Mouse (Mus musculus) megakaryocyte, adult 5-6 weeks (primary cell): ENCODE data around the gene Vangl1. TPM values are rescaled to one million over a fixed set of nuclear protein-coding genes. Genes with fewer than 3 reads are reported as not detected.

Source experiments
- ATAC-seq: 2 replicates; pipeline ENCODE4 v1.8.0; 2016; ENCODE audit warnings: mild to moderate bottlenecking, inconsistent platforms; ENCODE audit not compliant: poor library complexity, severe bottlenecking
- total RNA-seq, 2 experiments: library from RNA; stranded (forward) in 1 of 2; stranded (reverse) in 1 of 2; fragments of 153-499, 151-499 nt in 1 of 2; fragments of 221-1000, 200-1000 nt in 1 of 2; gene quantifications; 2 replicates each; pipeline versions ENCODE4 v1.2.3 to v1.2.4; 2015 to 2017

Gene Vangl1
- total RNA-seq, 2 experiments from 2014 or later: 0.04 to 1.1 TPM

DNA sequence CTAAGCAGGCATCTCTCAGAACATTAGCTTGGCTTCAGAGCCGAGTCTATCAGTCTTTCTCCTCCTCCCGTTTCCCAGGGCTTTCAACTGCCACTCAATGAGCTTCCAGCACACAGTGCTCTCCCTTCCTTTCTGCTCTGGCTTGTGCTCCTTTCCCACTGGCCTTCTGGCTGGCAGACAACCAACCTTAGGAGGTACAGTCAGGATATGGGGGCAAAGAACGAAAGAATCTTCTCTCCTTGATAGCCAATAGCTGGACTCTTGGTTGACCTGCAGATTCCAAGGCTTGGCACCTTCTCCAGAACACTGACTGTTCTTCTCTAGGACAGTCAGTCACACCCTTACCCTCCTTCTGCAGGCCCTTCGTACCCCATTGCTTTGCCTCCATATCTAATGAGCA is 5.3 kb downstream of the Vangl1 start:
- ATAC-seq: no peak

DNA sequence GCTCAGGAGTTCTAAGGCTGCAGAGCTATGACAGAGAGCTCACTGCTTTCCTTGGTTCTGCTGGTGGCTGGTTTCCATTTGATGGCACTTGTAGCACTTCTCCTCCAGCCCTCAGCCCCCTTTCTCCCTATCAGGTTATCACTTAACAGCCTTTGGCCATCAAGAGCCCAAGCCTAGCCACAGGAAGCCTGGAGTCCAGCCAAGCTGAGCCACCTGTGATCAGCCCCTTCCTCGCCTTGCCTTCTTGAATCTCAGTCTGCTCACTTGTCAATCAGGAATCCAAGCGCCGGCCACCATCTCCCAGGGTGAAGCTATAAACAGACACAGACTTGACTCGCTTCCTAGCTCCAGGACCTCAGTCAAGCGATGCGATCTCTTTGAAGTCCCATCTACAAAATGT is 6.0 kb downstream of the Vangl1 start:
- ATAC-seq: no peak

DNA sequence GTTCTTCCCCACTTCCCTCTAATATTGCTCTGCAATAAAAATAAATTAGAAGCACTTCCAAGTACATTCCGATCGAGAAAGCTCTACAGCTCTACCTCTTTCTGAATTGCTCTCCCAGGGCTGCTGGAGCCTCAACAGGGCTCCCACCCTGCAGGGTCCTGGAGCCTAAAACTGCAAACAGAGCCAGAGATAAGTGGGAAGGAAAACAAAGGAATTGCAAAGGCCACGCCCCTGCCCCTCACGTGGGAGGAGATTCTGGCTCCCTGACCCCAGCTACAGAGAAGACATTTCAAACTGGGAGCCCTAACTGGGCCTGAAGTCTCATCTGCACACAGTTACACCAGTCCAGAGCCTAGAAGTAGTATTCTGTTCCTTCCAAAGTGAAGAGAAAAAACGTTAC is 6.7 kb downstream of the Vangl1 start:
- no peak for ATAC-seq

DNA sequence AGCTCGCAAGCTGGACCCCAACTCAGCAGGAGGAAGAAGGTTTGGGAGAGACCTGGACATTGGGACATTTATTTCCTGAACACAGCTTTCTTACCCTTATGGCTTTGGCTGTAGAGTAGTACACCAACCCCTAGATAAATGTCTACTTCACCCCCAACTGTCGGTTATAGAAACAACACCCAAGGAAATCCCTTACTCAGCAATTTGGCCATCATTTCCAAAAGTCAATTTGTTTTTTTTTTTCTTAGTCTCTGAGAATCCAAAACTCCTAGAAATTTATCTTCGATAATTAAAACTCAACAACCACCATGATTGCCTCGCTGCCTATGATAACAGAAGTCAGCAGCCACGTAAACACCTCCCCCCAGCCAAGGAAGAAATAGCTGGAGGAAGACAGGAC is 7.3 kb downstream of the Vangl1 start:
- no peak for ATAC-seq

DNA sequence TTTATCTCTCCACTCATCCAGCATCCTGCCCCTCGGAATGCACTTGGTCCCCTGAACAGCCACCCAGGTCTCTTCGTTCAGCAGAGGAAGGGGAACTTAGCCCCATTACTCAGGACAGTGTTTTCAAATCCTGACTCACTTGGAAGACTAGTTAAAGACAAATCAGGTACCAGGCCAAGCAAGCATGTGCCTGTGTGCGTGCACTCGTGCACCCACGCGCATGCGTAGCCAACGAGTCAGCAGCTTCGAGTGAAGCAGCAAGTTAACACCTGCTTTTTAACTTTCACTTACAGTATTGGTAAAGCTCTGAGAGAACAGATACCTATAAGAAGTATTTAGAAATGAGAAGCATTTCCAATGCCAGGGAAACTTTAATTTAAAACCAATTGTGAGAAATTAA is 8.3 kb downstream of the Vangl1 start:
- no peak for ATAC-seq

DNA sequence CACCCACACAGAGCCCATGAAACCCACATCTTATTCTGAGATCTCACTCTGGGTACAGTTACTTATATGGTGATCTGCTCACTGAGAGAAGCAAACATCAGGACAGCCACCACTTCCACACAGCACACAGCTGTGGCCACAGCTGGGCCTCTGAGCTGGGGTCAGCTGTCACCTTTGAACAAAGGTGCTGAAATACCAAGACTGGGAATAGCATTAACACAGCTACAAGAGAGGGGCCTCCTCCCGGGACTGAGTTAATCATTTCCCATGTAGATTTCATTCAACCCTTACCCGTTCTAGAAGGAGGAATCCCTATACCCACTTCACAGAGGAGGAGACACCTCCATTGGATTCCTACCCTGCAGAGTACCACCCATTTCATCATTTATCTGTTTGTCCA is 8.7 kb downstream of the Vangl1 start:
- no peak for ATAC-seq

DNA sequence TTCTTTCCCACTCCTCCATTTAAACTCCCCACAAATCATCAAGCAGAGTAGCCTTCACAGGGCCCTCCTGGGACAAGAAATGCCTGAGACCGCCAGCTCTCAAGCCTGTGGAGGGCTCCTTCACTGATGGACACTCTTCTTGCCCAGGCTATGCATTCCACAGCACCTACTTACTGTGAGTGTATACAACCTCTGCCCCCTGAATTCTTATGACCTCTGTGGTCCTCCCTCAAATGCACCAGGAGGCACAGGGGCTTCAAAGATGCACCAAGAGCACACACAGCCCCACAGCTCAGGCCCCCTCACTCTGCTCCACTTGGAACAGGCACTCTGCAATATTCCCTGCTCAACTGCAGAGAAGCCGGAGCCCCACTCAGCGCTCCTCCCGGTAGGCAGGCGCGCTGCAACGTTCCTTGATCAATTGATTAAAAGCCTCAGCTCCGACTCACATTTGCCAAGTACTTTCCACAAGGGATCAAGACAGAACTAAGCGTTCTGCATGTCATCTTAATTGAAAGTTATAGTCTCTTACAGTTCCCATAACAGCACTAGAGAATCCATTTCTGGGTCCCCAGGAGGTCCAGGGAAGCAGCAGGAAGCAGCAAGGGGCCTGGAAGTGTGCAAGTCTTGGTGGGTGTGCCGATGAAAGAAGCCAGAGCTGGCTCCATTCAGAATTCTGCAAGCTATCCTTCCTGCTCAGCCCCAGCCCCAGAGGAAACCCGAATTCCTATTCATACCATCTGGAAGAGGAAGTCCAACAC is 10.0 kb downstream of the Vangl1 start:
- ATAC-seq: no peak

DNA sequence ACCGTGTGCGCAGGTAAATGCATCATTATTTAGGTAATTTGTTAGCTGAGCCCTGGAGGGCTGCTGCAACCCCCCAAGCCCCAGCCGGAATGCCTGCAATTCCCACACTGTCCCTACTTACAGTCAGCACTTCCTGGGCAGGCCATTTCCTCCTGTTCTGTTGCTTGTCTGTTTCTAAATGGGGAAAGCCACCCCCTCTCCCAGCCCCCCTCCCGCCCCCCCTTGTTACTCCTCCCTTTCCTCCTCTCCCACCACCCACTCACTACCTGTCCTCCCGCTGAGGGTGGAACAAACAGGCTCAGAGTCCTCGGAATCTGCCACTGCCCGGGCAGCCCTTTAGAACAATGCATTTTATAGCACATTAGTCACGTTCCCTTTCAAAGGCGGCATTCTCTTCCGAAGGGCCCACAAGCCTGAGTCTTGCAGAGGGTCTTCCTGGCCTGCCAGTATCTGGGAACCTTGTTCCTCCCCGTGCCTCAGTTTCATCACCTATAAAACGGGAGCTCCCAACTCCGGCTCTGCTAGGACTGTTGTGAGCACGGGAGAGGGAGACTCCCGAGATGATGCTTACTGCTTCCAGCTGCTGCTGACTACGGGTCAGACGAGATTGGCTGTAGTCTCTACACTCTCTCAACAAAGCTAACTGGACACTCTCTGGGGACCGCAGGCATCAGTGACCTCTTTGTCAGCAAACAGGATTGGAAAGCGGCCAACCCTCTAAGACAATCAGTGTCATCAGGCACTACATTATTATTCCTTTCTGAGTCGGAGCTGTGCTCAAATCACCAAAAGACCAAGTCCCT is 10.8 kb downstream of the Vangl1 start:
- no peak for ATAC-seq

DNA sequence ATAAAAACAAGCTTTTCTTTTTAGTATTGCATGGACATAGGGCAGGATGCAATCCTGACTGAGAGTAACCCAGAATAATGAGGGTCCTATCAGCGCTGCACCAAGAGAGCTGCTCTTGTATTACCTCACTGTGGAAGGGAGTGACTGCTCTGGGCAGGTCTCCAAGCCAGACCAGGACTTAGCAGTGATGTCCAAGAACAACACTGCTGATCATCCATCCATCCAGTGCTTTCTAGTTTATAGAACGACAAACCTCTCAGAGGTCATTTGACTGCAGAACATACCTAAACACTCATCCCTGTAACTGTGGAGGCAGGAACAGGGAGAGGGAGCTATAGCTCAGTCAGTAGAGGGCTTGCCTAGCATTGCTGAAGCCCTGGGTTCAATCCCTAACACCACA is 11.9 kb downstream of the Vangl1 start:
- no peak for ATAC-seq

DNA sequence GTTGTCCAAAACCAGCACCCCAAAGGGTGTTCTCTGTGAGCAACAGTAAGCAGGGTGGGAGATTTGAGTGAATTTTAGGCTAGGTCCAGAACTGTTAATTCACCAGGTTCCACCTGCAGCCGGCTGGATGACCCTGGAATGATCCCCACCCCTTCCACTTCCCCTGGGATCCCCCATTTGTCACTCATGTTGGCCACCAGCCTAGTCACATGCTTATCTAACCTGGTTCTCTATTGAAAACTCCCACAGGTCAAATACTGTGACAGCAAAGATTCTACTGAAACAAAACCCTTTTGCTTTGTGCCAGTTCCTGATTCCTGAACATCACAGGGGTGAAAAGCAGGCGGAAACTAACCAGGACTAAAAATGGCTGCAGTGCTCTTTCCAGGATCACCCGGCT is 12.9 kb downstream of the Vangl1 start:
- ATAC-seq: no peak

DNA sequence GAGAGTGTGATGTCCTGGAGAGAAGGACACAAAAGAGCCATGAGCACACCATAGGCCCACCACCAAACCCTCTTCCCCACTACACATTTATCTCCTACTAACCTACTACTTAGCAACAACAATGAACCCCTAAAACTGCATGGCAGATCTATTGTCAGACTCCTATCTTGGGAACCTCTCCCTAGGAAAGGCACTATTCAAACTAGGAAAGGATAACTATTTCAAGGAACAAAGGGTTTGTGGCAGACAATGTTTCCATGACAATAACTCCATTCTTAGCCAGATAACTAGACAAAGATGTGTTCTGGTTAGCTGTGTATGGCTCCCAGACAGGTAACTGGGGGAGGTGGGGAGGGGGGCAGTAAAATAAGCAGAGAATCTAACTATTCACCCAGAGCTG is 13.9 kb downstream of the Vangl1 start:
- no peak for ATAC-seq

DNA sequence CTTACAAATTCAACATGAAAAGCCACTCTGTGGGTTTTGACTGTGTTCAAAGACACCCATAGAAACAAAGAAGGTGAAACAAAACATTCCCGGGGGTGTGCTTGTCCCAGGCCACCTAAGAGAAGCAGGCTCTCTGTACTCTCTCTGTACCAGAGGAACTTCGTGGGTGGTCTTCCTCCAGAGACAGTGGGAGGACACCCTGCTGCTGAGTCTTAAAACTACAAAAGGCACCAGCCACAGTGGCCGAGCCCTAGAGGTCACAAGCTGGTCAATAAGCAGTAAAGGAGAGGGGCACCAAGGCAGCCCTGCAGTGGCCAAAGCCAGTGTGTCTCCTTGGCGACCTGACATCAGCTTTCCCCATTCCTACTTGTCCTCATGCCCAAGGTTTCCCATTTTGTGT is 14.5 kb downstream of the Vangl1 start:
- no peak for ATAC-seq

DNA sequence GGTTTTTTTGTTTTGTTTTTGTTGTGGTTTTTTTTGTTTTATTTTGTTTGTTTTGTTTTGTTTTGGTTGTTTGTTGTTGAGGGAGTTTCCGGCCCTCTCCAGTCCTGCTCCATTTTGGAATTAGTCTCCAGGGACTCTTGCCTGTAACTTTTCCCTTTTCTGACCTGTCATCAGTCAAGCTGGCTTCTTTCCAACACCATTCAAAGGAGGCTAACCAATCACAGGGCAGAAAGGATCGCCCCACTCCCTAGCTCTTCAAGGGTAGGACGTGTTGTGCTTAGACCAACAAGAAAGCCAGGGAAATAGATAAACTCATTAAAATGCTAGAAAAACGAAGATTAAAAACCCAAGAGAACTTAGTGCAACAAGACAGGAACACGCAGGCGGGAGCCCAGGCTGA is 15.5 kb downstream of the Vangl1 start:
- ATAC-seq: no peak

DNA sequence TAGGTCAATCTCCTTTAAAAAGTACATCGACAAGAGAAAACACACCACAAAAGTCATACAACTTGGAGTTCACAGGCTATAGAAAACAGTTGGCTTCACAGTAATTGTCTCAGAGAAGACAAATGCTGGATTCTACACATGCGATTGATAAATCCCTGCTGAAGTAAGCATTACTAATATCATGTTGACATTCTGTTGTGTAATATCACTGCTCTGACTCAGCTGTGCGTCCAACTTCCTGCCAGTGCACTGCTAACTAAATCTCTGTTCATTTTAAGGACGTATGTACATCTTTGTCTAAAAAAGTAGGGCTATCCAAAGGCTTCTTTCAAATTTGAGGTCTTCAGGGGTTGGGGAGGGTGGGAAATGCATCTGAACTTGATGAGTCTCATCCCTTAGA is 17.1 kb downstream of the Vangl1 start:
- no peak for ATAC-seq

DNA sequence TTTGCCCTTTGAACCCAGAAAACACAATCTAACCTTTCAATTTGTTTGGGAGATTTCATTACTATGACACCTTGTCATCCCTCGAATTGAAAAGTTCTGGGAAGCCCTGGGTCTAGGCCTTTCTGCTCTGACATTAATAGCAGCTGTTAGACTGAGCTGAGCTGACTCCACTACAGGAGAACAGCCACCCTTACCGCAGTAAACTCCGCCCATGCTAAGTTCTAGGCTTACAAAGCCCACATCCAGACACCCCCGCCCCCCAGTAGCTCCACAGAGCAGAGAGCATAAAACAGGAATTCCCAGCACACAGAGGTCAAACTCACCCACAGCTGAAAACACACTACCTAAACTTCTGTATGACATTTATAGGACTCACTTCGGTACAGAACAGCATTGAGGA is 19.8 kb downstream of the Vangl1 start:
- ATAC-seq: no peak

DNA sequence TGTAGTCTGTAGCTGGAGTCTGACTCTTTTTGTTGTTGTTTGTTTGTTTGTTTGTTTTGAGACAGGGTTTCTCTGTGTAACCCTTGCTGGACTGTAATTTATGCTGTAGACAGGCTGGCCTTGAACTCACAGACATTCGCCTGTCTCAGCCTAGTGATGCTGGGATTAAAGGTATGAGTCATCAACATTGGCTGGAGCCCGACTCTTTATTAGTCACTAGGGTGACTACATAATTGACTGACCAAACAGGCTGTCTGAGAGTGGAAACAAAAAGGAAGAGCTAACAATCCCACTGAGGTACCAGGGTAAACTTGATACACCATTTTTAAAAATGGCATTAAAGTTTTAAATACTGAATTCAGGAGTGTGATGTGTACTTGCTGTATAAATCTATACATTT is 21.9 kb downstream of the Vangl1 start:
- no peak for ATAC-seq

DNA sequence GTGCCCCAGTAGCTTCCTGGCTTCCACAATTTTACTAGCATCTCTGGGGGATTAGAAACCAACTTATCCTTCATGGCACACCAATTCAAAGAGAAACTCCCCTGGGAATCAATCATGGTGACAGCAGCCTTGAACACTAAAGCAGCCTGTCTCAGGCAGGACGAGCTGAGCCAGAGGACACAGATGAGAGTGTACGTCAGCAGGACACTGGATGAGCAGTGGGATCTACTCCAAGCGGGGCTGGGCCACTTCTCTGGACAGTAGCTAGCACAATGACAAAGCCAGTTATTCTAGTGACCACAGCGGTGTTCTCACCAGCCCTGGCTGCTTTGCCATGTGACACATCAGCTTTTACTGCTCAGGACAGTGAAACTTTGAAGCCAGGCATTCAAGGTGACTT is 23.3 kb downstream of the Vangl1 start:
- ATAC-seq: no peak

DNA sequence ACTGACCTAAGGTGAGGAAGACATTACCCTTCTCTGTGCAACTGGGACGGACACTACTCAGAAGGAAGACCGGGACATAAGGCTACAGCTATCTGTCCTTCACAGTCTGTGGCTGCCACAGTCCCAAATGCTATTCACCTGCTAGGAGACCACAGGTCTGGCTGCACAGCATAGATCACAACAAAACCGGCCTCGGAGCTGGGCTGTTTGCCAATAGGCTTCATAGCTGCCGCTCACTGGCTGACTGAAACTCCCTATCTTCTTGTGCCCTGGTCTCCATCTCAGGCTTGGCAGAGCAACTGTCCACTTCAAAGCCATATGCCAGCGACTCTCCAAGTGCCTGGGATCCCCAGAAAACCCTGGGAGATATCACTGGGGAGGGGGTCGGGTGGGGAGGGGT is 23.7 kb downstream of the Vangl1 start:
- ATAC-seq: no peak

DNA sequence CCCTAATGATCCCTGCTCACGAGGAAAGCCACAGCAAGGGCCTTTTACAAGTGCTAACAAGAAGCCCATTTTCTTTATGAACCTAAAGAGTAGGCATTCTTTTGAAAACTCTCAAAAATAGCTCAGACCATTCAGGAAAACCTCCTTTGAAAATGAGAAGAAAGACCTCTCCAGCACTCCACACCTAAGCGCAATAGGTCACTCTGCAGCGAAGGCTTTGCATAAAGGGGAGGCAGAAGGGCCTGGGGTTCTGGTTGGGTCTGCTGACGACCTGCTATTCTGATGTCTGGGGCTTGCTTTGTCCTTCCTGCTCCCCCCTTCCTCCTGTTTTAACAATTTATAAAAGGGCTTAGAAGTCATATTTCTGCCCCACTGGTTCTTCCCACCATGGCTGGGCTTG is 24.6 kb downstream of the Vangl1 start:
- ATAC-seq: no peak

DNA sequence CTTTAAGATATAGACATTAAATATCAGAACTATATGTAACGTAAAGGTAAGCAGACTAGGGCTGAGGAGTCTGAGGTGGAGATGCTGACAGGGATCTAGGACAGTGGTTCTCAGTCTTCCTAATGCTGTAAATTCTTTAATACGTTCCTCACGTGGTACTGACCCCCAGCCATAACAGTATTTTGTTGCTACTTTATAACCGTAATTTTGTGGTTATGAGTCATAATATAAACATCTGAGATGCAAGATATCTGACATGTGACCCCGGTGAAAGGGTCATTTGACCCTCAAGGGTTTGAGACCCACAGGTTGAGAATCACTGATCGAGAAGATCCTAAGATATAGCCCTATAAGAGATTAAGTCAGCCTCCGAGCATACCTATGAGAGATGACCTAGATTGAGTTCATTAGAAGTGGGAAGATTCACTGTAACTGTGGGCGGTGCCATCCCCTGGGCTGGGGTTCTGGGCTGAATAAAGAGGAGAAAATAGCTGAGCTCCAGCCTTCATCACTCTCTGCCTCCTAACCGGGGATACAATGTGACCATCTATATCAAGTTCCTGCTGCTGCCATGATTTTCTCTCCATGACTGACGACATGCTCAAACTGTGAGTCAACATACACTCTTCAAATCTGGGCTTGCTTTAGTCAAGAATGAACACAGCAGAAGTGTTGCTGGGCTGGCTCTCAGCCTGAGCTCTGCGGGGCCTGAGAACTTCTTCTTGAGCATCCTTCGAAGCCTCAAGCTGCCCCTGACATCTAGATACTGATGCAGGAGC is 26.5 kb downstream of the Vangl1 start:
- no peak for ATAC-seq

DNA sequence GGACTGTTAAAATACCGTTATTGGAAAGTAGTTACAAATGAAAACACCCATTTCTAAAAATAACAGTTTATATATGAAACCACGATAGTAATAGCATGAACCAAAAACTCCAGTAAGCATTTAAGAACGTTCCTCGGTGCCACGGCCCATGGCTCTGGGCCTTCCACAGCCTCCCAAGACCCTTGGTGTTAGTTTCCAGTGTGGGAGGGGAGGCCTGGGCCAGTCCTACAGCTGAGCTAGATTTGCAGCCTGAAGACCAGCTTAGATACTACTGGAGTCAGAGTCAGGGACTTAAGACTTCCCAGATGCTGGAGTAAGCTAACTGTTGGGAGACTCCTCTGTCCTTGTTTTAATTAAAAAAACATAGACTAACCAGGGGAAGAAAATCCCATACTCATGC is 28.4 kb downstream of the Vangl1 start:
- no peak for ATAC-seq

DNA sequence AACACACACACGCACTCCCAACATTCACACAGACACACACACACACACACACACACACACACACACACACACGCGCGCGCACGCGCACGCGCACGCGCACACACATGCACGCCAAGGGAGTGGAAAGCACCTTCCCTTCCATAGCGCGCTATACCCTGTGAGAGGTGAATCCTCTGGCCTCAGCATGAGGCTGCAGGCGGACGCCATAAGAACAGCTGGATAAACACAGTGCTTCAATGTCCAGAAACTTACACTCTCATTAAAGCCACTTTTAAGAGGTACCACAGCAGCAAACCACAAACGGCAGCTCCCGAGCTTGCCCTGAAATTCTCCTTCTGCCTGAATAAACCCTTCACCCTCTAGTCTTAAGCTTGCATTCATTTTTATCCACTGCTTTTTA is 28.8 kb downstream of the Vangl1 start:
- no peak for ATAC-seq
